10 mouse cellular contexts compared by ENCODE assay signal in the genomic region with DNA sequence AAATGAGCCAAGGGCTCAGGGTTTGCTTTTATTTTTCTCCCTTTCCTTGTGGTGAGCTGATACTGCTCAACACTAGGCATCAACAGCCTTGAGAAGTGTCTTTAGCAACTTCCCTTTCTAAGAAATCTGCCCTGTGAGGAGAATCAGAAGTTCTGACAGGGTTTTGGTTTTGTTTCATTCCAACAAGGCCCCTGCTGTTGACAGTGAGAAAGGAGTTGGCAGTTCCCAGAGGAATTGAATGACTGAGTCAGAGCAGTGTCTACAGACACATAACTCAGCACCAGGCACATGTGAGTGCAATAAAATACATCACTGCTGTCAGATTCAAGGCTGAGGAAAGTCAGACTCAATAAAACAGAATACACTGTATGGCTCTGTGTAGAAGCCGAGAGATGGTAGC. TPM values are rescaled to one million over a fixed set of nuclear protein-coding genes. Genes with fewer than 3 reads are reported as not detected.
A peak's percentile ranks its signal among the peaks of the same experiment; 100 is the strongest.
DNase-seq lines count a peak whose midpoint lies in the region; ATAC-seq lines count a peak whose summit lies in the region.
"Had no signal": no experiment of that assay in that cellular context is flagged by ENCODE, and none has a peak within 500 bp of the region (broad histone marks: within the 10 kb centered on the region; RNA-seq: fewer than 3 reads in every experiment).

No protein-coding gene starts in this region.

- no peaks in the 10 kb centered on the region for H3K9me3 ChIP-seq in stomach, embryonic 16.5 days (replicated peaks; ENCODE audit: control insufficient read depth, low read length)
- H3K9me3 ChIP-seq in midbrain, embryonic 16.5 days (replicated peaks; ENCODE audit: control insufficient read depth, low read length, poor library complexity, severe bottlenecking) = no peaks in the 10 kb centered on the region

- peak overlapping the region; percentile 21; the same call in 1 of the 2 replicates for H3K27ac ChIP-seq in stomach, embryonic 16.5 days (ENCODE audit: low read length)
- H3K27ac ChIP-seq in midbrain, embryonic 16.5 days (ENCODE audit: low read length) = no peak overlapping the region

- intact Hi-C loops in gastrocnemius, postnatal 14 days (cut with DNase I; ENCODE audit: low total_unique reads) = no loop called here

- no peak overlapping the region for H3K9ac ChIP-seq in stomach, embryonic 16.5 days (ENCODE audit: low read length)
- no peak overlapping the region for H3K9ac ChIP-seq in midbrain, embryonic 16.5 days (ENCODE audit: low read depth, low read length)

- peaks cover 6% of the 10 kb centered on the region; the same call in 1 of the 2 replicates for H3K4me1 ChIP-seq in stomach, embryonic 16.5 days (ENCODE audit: control insufficient read depth, insufficient read depth, low read length)
- H3K4me1 ChIP-seq in midbrain, embryonic 16.5 days (ENCODE audit: control insufficient read depth, insufficient read depth, low read length) = no peaks in the 10 kb centered on the region

- H3K27me3 ChIP-seq in stomach, embryonic 16.5 days (ENCODE audit: control insufficient read depth, insufficient read depth, low read length) = no peaks in the 10 kb centered on the region
- no peaks in the 10 kb centered on the region for H3K27me3 ChIP-seq in midbrain, embryonic 16.5 days (ENCODE audit: control insufficient read depth, insufficient read depth, low read depth, low read length)

- H3K36me3 ChIP-seq in stomach, embryonic 16.5 days (ENCODE audit: control insufficient read depth, insufficient read depth, low read length) = no peaks in the 10 kb centered on the region
- no peaks in the 10 kb centered on the region for H3K36me3 ChIP-seq in midbrain, embryonic 16.5 days (ENCODE audit: control insufficient read depth, insufficient read depth, low read length)

- 50% methylated on average over 1 of the region's 1 CpGs for WGBS in stomach, embryonic 16.5 days
- 89% methylated on average over 1 of the region's 1 CpGs for WGBS in midbrain, embryonic 16.5 days

- peak; percentile 59 to 62; a peak in 3 of 4 replicates for ATAC-seq in hematopoietic stem cell, adult 5-6 weeks (replicated peaks in 1 of 2; ENCODE audit: insufficient read depth in 1 of 2, low FRiP score in 2 of 2, low TSS enrichment in 1 of 2, low read depth in 1 of 2, poor library complexity in 2 of 2, severe bottlenecking in 2 of 2)
- ATAC-seq in stomach, embryonic 16.5 days (ENCODE audit: insufficient read depth, low FRiP score) = peak; percentile 44; the same call in 1 of the 2 replicates
- ATAC-seq in midbrain, embryonic 16.5 days = no peak

- peak; percentile 24 for DNase-seq in gastrocnemius, adult 18-20 months (ENCODE audit: low spot score)
- no peak for DNase-seq in gastrocnemius, postnatal 14 days
- DNase-seq in lung, postnatal 36 days = peak; percentile 60
- no peak for DNase-seq in lung, postnatal 4 days
- DNase-seq in gastrocnemius, postnatal 4 days (ENCODE audit: low spot score in 2 of 2) = no peak
- DNase-seq: cerebellum, adult 2 months; kidney, adult 11 months had no signal

- H3K4me3 ChIP-seq in stomach, embryonic 16.5 days (replicated peaks; ENCODE audit: low read length) = no peak overlapping the region
- no peak overlapping the region for H3K4me3 ChIP-seq in midbrain, embryonic 16.5 days (ENCODE audit: low read depth, low read length)

- H3K4me2 ChIP-seq in stomach, embryonic 16.5 days (ENCODE audit: low read depth, low read length) = no peak overlapping the region
- no peak overlapping the region for H3K4me2 ChIP-seq in midbrain, embryonic 16.5 days (ENCODE audit: low read length)

RNA-seq across cellular contexts. Expression of a gene that starts 16.0 kb away (rescaled TPM):
- 1 to 10 TPM; 7.1 to 8.1 TPM for total RNA-seq in gastrocnemius, adult 18-20 months (2021)
- total RNA-seq in gastrocnemius, postnatal 14 days (2021) = 1 to 10 TPM; 6.3 to 8.2 TPM
- 5.8 and 9.1 TPM in 2 replicates for total RNA-seq in hematopoietic stem cell, adult 5-6 weeks (2017)
- 9.3 and 9.8 TPM in 2 replicates for polyA plus RNA-seq in stomach, embryonic 16.5 days (2015; fragmentation: Nextera tagmentation; extraction: Ambion mirVana)
- 2.6 and 2.8 TPM in 2 replicates for polyA plus RNA-seq in midbrain, embryonic 16.5 days (2015; fragmentation: Nextera tagmentation; extraction: Ambion mirVana)
- 1 to 10 TPM; 9.2 to 9.3 TPM for total RNA-seq in gastrocnemius, postnatal 4 days (2021)

RNA-seq across cellular contexts. Expression of a gene that starts 36.3 kb away (rescaled TPM):
- total RNA-seq in gastrocnemius, adult 18-20 months (2021) = 1 to 10 TPM; 6.6 to 8.3 TPM
- total RNA-seq in gastrocnemius, postnatal 14 days (2021) = 1 to 10 TPM; 7.3 to 8.0 TPM
- total RNA-seq in hematopoietic stem cell, adult 5-6 weeks (2017) = 24.8 and 52.7 TPM in 2 replicates
- 8.7 and 10.8 TPM in 2 replicates for polyA plus RNA-seq in stomach, embryonic 16.5 days (2015; fragmentation: Nextera tagmentation; extraction: Ambion mirVana)
- 13.6 and 14.5 TPM in 2 replicates for polyA plus RNA-seq in midbrain, embryonic 16.5 days (2015; fragmentation: Nextera tagmentation; extraction: Ambion mirVana)
- total RNA-seq in gastrocnemius, postnatal 4 days (2021) = 1 to 10 TPM; 5.5 to 5.8 TPM

Comparison
In these comparisons a context has a peak if more than half of its experiments do, and no peak if none do; other contexts are left out.
1. DNase-seq: peak in gastrocnemius, adult 18-20 months (single experiment) and lung, postnatal 36 days (single experiment); none in gastrocnemius, postnatal 14 days (single experiment), lung, postnatal 4 days (0 of 2) and gastrocnemius, postnatal 4 days (0 of 2).